12 mouse cellular contexts compared by ENCODE assay signal in genomic region chr8:92065554-92066239, GRCm38 (mm10).
A peak's percentile ranks its signal among the peaks of the same experiment; 100 is the strongest.
DNase-seq lines count a peak whose midpoint lies in the region; ATAC-seq lines count a peak whose summit lies in the region.
"Had no signal": no experiment of that assay in that cellular context is flagged by ENCODE, and none has a peak within 500 bp of the region (broad histone marks: within the 10 kb centered on the region; RNA-seq: fewer than 3 reads in every experiment).

No protein-coding gene starts in this region.

- H3K4me1 ChIP-seq in neural tube, embryonic 11.5 days (ENCODE audit: control insufficient read depth, insufficient read depth, low read length): peaks cover 22% of the 10 kb centered on the region
- H3K4me1 ChIP-seq in embryonic facial prominence, embryonic 15.5 days: peaks cover 15% of the 10 kb centered on the region; the same call in 1 of the 2 replicates

- H3K9me3 ChIP-seq in neural tube, embryonic 11.5 days (ENCODE audit: control insufficient read depth, low read length): no peaks in the 10 kb centered on the region
- no peaks in the 10 kb centered on the region for H3K9me3 ChIP-seq in embryonic facial prominence, embryonic 15.5 days (replicated peaks)
- H3K9me3 ChIP-seq: limb, embryonic 12.5 days had no signal

- no peaks in the 10 kb centered on the region for H3K36me3 ChIP-seq in neural tube, embryonic 11.5 days (ENCODE audit: control insufficient read depth, insufficient read depth, low read length)
- no peaks in the 10 kb centered on the region for H3K36me3 ChIP-seq in embryonic facial prominence, embryonic 15.5 days
- H3K36me3 ChIP-seq: limb, embryonic 12.5 days had no signal

- no peak overlapping the region for H3K27ac ChIP-seq in neural tube, embryonic 11.5 days (ENCODE audit: low read depth, low read length)
- peak overlapping the region; percentile 40; the same call in 1 of the 2 replicates for H3K27ac ChIP-seq in embryonic facial prominence, embryonic 15.5 days (replicated peaks)
- H3K27ac ChIP-seq: limb, embryonic 12.5 days; macrophage had no signal

- H3K4me2 ChIP-seq in neural tube, embryonic 11.5 days (ENCODE audit: low read depth): no peak overlapping the region
- H3K4me2 ChIP-seq in embryonic facial prominence, embryonic 15.5 days (replicated peaks): no peak overlapping the region
- H3K4me2 ChIP-seq: limb, embryonic 12.5 days had no signal

- no peak overlapping the region for H3K4me3 ChIP-seq in neural tube, embryonic 11.5 days (ENCODE audit: low read depth, low read length)
- H3K4me3 ChIP-seq in embryonic facial prominence, embryonic 15.5 days (replicated peaks): no peak overlapping the region
- H3K4me3 ChIP-seq: limb, embryonic 12.5 days had no signal

- 3% methylated on average over 7 of the region's 9 CpGs for WGBS in neural tube, embryonic 11.5 days
- 8% methylated on average over 9 of the region's 9 CpGs for whole genome bisulfite sequencing in embryonic facial prominence, embryonic 15.5 days

- peak; percentile 2 for DNase-seq in kidney, postnatal 14 days
- no peak for DNase-seq in kidney, adult 9 months
- peak; percentile 44 for DNase-seq in neural tube, embryonic 11.5 days (ENCODE audit: low spot score)
- DNase-seq in neural tube, embryonic 10.5 days (ENCODE audit: extremely low spot score, low spot score): no peak
- peak; percentile 71 for DNase-seq in retina, postnatal 1 day
- DNase-seq in layer of hippocampus, postnatal 10 days (ENCODE audit: low spot score in 2 of 2): no peak
- no peak for DNase-seq in layer of hippocampus, adult 11-12 months (ENCODE audit: low spot score)
- DNase-seq: adrenal gland, adult 2 months; kidney, adult 18-20 months had no signal

- 0 out of 2 replicates have a peak, but pooled peaks cover 2% of the 10 kb centered on the region for H3K27me3 ChIP-seq in neural tube, embryonic 11.5 days (ENCODE audit: control insufficient read depth, insufficient read depth, low read length)
- H3K27me3 ChIP-seq in embryonic facial prominence, embryonic 15.5 days: peaks cover 4% of the 10 kb centered on the region; the same call in 1 of the 2 replicates

- no peak for ATAC-seq in neural tube, embryonic 11.5 days (ENCODE audit: insufficient read depth, low FRiP score, low TSS enrichment)
- no peak for ATAC-seq in embryonic facial prominence, embryonic 15.5 days (ENCODE audit: insufficient number of reproducible peaks, low FRiP score, low TSS enrichment, low read depth)

- no peak overlapping the region for H3K9ac ChIP-seq in neural tube, embryonic 11.5 days (ENCODE audit: low read length)
- H3K9ac ChIP-seq in embryonic facial prominence, embryonic 15.5 days: no peak overlapping the region
- H3K9ac ChIP-seq: limb, embryonic 12.5 days had no signal

Comparison
In these comparisons a context has a peak if more than half of its experiments do, and no peak if none do; other contexts are left out.
1. DNase-seq: peak in kidney, postnatal 14 days (single experiment), neural tube, embryonic 11.5 days (single experiment) and retina, postnatal 1 day (single experiment); none in kidney, adult 9 months (single experiment), neural tube, embryonic 10.5 days (single experiment), layer of hippocampus, postnatal 10 days (0 of 2) and layer of hippocampus, adult 11-12 months (single experiment).